Mouse (Mus musculus) c-Kit-negative CD71-positive TER-119-positive erythroid progenitor cells, embryonic 14.5 days (primary cell): ENCODE data around the gene Yipf1.

Experiments used
- DNase-seq: peaks from one replicate; pipeline ENCODE4 v3.0.0-alpha.2; 2013; ENCODE audit warnings: low read depth, low spot score

Yipf1 gene

DNA sequence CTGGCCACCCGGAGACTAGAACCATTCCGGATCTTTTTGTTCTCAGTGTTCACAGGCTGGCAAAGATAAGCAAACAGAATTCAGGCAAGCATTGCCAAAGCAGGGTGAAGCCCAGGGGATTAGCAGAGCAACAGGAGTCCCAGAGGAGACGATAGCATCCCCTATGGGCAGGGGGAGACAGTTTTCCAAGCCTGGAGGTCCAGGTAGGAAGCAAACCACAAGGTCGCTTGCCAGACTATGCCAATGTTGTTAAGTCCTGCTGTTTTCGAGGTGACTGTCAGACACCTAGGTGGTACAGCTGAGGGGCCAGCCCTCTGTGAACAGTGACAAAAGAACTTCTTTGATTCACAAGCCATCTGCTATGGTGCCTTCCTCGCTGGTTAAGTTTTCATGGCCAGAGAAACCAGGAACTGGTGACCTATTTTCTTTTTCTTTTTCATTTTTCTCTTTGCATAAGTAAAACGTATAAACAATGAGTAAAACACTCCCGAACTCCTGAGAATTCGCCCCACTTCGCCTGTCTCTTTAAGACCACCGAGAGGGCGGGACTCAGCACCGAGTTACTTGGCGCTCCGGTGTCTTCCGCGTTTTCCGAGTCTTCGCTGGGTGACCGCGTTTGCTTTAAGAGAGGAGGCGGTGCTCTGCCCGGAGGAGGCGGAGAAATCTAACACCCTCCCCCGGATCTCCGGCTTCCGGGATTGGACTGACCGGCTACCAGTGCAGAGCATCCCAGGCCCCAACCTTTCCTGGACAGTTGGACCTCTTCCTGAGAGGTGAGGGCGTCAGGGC lies at the start of gene Yipf1:
Yipf1 (plus strand) TSS at position 674 of the 789 bp plus-strand sequence.
- DNase-seq, result peak; percentile 76

DNA sequence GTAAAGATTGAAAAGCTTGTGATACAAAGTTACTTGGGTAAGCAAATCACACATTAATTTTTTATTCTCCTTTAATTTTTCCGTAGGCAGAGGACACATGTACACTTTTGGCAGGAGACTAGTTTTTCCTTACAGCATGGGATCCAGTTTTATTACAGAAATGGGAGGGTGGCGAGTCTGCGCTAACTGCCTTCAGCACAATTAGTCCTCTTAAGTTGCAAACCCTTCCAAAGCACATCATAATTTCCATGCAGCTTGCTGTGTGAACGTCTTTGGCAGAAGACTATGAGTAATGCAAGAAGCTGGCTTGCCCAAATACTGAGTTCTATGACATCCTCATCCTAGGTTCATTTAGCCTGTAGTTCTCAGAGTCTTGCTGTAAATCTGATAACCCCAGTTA lies 40.5 kb upstream of the Yipf1 start:
- DNase-seq, result no peak

DNA sequence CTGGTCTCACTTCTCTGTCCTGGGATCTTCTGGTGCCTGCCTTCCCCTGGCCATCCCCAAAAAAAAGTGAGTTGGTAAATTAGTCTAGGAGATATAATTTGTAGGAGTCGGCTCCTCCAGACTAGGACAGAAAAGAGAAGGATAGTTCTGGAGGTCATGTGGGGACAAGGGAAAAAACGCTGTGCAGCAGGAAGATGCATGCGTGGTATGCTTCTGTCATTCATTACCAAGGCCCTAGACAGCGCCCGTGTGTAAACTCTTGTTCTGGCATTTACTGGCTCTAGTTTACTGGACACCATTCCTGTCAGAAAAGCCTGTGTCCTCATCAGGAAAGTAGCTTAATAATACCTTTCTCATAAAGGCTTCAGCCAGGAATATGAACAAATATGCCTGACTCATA lies 39.7 kb upstream of the Yipf1 start:
- no peak for DNase-seq

DNA sequence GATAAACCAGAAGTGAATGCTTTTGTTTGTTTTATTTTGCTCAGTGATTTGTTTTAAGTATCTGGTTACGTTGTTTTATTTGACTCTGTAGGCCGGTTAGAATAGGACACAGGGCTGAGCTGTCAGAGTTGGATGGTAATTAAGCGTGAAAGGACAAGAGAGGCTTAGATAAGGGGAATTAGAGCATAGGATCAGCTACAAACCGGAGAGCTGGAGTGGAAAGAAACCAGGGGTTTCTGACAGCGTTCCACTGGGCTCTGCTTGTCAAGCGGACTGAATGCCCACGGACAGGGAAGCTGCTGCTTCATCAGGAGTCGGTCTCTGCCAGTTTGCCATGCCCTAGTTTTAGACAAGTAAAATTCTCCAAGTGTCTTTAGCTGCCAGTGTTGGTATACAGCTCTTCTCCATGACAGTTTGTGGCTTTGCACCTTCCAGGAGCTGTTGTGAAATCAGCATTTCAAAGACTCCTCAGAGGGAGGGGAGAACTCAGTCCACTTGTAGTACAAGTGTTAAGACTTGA lies 35.9 kb upstream of the Yipf1 start:
- no peak for DNase-seq

DNA sequence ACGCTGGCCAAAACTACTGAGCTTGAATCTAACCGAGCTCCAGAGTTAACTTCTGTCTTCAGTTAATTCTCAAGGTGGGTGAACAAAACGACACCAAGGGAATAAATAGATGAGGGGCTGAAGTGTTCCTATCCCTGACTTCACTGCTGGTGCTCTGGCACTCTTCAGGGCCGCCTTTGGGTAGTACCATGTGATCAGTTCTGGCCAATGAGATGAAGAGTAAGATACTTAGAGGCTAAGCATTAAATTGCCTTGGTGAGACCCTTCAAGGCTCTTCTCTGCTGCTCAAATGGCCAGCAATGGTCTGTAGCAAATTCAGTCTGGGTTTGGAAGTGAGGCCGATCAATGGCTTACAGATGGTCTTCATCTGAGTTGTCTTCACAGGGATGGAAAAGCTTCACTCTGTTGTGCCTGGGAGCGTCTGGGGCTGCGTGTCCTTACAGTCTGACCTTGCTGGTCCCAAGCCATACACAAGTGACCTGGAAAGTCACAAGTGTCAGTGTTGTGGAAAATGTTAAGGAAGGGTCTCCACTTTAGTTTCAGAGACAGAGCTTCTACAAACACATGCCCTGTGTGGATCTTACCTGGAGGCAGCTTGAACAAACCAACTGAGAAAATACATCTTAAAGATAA lies 33.2 kb upstream of the Yipf1 start:
- no peak for DNase-seq

DNA sequence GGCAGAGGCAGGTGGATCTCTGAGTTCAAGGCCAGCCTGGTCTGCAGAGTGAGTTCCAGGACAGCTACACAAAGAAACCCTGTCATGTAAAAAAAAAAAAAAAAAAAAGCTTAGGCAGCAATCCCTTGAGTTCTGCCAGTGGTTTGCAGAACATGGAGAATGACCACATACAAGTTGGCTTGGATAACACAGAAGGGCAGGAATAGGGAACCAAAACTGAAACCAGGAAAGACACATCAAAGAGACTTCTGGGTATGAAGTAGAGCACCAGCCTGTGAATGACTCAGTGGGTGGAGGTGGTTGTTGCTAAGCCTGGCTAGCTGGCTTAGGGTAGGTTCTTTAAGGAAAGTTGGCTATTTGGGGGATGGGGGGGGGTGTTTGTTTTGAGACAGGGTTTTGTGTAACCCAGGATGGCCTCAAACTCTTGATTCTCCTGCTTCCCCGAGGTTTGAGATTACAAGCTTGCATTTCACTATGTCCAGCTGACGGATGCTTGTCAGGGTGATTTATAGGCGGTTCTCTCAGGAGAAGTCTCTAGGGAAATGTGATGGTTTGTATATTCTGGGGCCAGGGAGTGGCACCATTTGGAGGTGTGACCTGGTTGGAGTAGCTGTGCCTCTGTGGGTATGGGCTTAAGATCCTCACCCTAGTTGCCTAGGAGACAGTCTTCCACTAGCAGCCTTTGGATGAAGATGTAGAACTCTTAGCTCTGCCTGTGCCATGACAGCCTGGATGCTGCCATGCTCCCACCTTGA lies 28.5 kb upstream of the Yipf1 start:
- no peak for DNase-seq

DNA sequence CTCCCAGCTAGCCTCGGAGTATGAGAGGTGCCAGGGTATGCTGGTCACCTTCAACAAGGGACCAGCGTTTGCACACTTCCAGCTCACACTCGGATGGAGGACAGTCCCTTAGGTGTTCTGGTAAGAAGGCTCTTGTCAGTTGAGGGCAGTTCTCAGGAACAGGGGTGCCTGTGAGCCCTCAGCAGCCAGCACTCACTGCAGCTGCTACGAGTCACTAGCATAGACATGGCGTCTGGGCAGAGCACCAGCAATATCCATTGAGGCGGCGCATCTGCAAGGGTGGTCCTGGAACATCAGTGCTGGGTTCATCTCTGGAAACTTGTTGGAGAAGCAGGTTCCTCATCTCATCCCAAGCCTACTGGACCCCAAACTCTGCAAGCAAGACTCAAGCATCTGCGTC lies 27.8 kb upstream of the Yipf1 start:
- DNase-seq, result no peak

DNA sequence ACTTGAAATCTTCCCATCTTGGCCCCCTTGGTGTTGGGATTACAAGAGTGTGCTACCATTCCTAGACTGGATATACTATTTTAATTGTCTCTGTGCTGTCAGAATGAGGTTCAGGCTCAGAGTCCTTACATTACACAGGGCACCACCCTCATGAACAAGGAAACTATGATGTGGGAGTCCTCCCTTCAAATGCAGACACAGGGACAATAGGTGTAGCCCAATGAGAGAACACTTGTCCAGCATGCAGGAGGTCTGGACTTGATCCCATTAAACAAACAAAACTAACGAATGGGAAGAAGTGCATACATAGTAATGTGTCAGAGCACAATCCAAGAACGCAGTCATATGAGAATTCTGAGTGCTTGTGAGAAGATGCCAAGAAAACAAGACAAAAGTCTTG lies 26.6 kb upstream of the Yipf1 start:
- DNase-seq, result no peak

DNA sequence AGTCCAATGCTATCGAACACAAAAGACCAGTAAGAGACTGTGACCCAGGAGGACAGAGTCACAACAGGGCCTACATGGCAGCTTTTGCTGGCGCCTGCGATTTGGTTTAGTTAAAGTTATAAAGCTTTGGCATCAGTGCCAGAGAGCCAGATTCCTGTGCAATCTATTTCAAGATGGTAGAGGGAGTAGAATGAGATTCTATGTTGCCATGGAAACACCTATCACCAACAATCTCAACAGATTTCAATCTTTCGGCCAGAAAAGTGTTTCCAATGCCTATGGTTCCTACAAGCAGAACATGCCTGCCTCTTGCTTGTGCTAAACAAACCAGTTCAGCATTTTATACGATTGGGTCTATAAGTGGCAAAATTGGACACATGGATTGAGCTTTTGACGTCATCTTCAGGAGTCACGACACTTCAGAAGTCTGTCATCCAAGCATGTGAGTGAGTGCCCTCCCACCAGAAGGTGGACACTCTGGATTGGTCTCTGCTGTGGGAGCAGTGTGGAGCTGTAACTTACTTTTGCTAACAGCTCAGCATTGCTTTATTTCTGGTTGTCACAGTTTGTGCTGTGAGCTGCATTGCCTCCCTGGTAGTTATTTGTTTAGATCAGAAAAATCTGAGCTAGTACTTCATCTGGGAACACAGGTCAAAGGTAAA lies 22.4 kb upstream of the Yipf1 start:
- DNase-seq, result no peak

DNA sequence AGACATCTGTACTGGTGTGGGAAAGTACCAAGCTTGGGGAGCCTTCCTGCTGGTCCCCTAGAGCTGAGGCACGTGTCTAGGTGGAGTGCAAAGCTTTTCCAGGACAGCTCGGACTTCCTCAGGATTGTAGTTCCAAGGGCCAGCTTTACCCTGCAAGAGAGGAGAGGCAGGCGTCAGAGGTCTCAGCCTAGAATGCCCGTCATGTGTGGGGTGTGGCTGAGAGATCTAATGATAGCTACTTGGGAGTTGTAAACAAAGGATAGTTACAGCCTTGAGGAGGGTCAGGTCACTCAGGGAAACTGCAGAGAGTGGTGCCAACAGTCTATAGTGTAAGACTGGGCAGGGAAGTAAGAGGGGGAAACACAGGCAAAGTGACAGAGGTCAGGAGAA lies 21.9 kb upstream of the Yipf1 start:
- DNase-seq, result no peak

DNA sequence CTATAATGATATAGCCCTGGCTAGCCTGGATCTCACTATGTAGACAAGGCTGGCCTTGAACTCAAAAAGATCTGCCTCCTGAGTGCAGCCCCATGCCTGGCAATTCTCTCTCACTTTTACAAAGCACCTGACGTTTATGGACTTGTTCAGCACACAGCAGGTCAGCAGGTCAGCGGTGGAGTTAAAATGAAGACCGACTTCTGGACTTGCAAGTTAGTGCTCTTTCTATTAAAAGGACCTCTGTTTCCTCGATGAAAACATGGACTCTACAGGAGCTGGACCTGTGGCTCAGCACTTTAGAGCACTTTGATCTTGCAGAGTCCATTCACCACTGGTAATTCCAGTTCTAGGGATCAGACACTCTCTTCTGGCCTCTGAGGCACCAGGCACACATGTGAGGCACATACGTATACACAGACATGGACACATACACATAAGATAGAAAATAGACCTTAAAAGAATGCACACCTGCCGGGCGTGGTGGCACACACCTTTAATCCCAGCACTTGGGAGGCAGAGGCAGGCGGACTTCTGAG lies 16.0 kb upstream of the Yipf1 start:
- no peak for DNase-seq

DNA sequence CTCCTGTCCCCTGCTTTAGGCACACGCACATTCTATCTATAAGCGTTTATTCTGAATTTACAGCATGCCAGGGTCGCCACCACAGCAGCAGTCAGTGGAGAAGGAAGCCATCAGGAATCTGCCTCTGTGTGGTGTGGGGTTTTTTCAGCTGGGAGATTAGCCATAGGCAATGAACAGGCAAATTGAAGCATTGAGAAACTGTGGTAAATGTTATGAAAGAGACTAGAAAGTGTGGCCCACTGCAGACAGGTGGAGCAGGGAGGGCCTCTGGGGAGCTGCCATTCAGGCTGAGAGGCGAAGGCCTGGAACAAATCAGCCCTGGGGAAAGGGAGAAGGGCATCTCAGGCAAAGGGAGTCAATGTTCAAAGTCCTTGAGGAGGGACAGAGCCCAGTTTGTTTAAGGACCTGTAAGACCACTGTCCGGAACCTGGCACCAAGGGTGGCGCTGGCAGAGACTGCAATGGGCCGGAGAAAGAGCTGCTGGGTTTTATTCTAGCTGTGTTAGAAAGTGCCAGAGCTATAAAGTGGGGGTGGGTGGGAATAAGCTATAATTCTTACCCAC lies 14.3 kb upstream of the Yipf1 start:
- no peak for DNase-seq

DNA sequence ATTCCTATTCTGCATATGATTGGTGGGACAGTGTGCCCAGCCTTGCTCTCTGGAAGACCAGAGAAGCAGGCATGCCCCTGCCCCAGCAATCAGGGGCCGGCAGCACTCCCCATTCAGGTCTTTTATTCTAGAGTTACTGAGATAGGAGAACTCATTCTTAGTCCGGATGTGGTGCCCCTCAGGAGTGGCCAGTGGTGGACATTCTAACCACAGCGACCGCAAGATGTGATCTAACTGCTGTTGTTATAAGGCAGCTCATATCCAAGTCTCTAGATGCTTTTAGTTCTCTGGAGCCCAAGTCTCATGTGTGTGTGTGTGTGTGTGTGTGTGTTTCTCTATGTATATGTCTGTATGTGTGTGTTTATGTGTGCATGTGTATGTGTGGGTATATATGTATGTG lies 13.8 kb upstream of the Yipf1 start:
- no peak for DNase-seq

DNA sequence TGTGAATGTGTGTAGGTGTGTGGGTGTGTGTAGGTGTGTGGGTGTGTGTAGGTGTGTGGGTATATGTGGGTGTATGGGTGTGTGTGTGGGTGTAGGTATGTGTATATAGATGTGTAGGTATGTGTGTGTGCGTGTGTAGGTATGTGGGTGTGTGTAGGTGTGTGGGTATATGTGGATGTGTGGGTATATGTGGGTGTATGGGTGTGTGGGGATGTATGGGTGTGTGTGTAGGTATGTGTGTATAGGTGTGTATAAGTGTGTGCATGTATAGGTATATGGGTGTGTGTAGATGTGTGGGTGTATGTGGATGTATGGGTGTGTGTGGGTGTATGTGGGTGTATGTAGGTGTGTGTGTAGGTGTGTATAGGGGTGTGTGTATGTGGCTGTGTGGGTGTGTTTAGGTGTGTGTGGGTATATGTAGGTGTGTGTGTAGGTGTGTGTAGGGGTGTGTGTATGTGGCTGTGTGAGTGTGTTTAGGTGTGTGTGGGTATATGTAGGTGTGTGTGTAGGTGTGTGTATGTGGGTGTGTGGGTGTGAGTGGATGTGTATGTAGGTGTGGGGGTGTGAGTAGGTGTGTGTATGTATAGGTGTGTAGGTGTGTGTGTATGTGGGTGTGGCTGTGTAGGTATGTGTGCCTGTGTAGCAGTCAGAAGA lies 13.1 kb upstream of the Yipf1 start:
- no peak for DNase-seq

DNA sequence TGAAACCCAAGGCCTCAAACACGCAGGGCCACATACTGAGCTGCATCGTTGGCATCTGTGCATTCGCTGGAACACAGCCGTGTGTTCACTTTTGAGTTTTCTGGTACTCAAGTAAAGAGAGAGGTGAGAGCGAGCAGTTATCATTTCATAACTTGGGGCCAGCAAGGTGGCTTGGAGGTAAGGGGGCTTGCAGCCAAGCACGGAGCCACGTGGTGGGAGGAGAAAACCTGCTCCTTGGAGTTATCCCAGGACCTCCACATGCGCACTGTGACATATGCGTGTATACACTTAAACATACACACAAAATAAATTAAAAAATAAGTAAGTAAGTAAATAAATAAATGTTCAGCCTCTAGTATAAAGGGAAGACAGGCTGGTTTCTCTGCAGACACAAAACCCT lies 11.9 kb upstream of the Yipf1 start:
- no peak for DNase-seq

DNA sequence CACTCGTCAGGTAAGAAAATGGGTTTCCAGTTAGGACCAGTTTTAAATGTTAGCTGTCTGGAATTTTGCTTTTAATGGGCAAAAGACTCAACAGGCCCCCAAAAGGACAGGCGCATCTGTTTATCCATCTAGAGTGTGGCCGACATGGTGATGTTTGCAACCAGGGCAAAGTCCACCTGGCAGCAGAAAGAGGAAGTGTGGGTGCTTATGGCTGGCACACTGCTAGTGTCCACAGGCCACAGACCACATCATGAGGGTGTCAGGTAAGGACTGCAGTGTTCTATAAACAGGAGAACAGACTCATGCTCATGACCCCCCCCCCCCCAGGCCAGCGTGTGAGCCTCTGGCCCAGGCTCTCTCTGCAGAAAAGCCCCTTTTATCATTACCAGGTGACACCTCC lies 11.3 kb upstream of the Yipf1 start:
- no peak for DNase-seq

DNA sequence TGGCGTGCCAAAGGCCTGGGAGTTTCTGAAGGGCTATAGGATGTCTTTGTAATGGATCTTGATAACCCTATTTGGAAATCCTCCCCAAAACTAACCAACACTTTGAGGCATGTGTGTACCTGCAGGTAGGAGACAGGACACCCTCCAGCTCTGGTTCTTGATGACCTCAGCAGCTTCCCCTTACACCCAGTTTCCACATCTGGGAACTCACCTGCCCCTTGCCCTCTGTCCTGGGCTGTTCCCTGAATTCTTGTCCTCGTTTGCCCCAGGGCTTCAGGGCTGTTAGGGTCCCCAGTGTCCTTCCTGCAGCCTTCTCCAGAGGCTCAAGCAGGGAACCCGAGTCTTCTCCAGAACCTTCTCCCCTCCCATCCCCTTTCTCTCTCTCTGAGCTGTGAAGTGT lies 10.6 kb upstream of the Yipf1 start:
- no peak for DNase-seq

DNA sequence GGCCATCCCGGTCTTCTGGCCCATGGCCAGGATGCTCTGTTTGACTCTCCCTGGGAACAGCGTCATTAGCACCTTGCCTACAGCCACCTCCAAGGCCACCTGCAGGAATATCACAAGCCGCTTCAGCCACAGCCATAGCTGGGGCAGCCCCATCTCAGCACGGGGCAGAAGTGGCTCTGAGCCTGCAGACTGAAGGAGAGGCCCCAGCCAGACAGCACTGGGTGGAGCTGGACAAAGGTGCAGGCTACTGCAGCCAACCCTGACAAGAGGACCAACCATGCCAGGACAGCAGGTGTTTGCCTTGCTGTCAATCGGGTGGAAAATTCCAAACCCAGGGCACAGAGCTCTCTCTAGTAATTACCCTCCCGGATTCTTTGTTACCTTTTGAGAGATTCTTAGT lies 7.2 kb upstream of the Yipf1 start, which contains the start of gene Dio1:
Dio1 (minus strand) TSS at position 204 of the 400 bp plus-strand sequence.
- DNase-seq, result no peak

DNA sequence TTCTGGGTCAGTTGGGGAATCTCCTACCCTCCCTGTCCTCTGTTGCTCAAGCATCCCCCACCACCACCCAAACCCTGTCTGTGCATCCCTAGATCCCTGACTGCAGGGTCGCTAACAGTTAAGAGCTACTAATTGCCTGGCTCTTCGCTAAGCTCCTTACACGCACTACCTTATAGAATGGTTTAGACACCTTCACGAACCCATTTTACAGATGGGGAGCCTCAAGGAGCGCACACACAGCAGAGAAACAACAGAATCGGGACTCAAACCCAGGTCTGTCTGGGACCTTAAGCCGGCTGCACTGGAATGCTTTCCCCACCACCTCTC lies 279 bp downstream of the Yipf1 start:
- DNase-seq, result no peak

DNA sequence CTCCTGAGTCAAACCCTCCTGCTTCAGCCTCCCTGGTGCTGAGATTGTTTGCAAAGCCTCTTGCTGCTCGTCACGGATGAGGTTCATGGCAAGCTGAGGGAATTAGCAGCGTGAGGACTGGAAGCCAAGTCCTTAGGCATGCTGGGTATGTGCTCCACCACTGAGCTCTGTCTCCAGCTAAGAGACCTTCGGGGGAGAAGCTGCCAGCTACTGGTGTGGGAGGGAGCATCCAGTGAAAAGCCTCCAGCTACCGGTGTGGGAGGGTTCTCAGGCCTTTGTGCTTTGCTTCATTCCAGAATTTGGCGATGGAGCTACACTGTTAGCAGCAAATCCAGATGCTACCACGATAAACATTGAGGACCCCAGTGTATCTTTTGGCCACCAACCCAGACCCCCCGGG lies 4.5 kb downstream of the Yipf1 start:
- DNase-seq, result no peak

DNA sequence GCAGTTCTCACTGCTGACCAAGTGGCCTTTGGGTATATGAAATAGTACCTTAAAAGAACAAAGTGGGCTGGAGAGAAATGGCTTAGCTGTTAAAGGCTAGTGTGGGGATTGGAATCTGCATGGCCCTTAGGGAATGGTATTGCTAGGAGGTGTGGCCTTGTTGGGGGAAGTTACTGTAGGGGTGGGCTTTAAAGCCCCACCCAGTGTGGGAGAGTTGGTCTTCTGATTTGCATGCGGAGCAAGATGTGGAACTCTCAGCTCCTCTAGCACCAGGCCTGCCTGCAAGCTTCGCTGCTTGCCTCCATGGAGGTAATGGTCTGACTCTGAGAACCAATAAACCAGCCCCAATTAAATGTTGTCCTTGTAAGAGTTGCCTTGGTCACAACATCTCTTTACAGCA lies 6.9 kb downstream of the Yipf1 start:
- DNase-seq, result no peak
